Mouse (Mus musculus) heart, adult 11 months (tissue): ENCODE results near the gene Fosl2.
"Not testable (repeated sequence)": the region's sequence is repeated elsewhere in the genome, so short reads cannot be mapped to it uniquely, and the experiment has no call there.

Experiments used
- DNase-seq: peaks from one replicate; pipeline ENCODE4 v3.0.0; 2022

The Fosl2 gene

GRCm38 (mm10) chr5:32134051-32134732 lies 1.4 kb upstream of the Fosl2 start:
- peak; percentile 96 for DNase-seq

- DNase-seq: peak; percentile 98
These were observed 682 bp upstream of the Fosl2 start for GRCm38 (mm10) chr5:32134903-32135335.

- DNase-seq: peak; percentile 99
These were observed 781 bp downstream of the Fosl2 start for GRCm38 (mm10) chr5:32136301-32136863.

- peak; percentile 96 for DNase-seq
These were observed 1.5 kb downstream of the Fosl2 start for GRCm38 (mm10) chr5:32137106-32137522.

GRCm38 (mm10) chr5:32138446-32139195 lies 3.0 kb downstream of the Fosl2 start:
- peak; percentile 97 for DNase-seq

GRCm38 (mm10) chr5:32139516-32140037 lies 4.0 kb downstream of the Fosl2 start:
- peak; percentile 96 for DNase-seq

GRCm38 (mm10) chr5:32141899-32142298 lies 6.3 kb downstream of the Fosl2 start:
- DNase-seq: peak; percentile 91

GRCm38 (mm10) chr5:32143433-32143970 lies 7.9 kb downstream of the Fosl2 start:
- DNase-seq: peak; percentile 94

GRCm38 (mm10) chr5:32146281-32146680 lies 10.7 kb downstream of the Fosl2 start:
- no peak for DNase-seq

GRCm38 (mm10) chr5:32148593-32148992 lies 13.0 kb downstream of the Fosl2 start:
- no peak for DNase-seq

- DNase-seq: peak; percentile 78
These were observed 15.6 kb downstream of the Fosl2 start for GRCm38 (mm10) chr5:32151244-32151643.

- DNase-seq: peak; percentile 87
These were observed 17.3 kb downstream of the Fosl2 start for GRCm38 (mm10) chr5:32152725-32153417.

GRCm38 (mm10) chr5:32153418-32153740 lies 17.8 kb downstream of the Fosl2 start:
- DNase-seq: peak; percentile 72

GRCm38 (mm10) chr5:32153791-32154490 lies 18.3 kb downstream of the Fosl2 start:
- peak; percentile 90 for DNase-seq

- DNase-seq: peak; percentile 96
These were observed 19.5 kb downstream of the Fosl2 start for GRCm38 (mm10) chr5:32154931-32155688.

GRCm38 (mm10) chr5:32155927-32156326 lies 20.3 kb downstream of the Fosl2 start:
- no peak for DNase-seq

- DNase-seq: no peak
These were observed 28.0 kb downstream of the Fosl2 start for GRCm38 (mm10) chr5:32163478-32164043.

- no peak for DNase-seq
These were observed 36.6 kb downstream of the Fosl2 start for GRCm38 (mm10) chr5:32172188-32172587.

GRCm38 (mm10) chr5:32176800-32177199 lies 41.2 kb downstream of the Fosl2 start:
- no peak for DNase-seq

- DNase-seq: no peak
These were observed 42.1 kb downstream of the Fosl2 start for GRCm38 (mm10) chr5:32177737-32178136.

GRCm38 (mm10) chr5:32178720-32179119 lies 43.1 kb downstream of the Fosl2 start:
- DNase-seq: not testable (repeated sequence)
